Mouse (Mus musculus) ES-E14 (cell line): Measurements from ENCODE around the gene Gtf2ird1.

Source experiments
- CHD2 ChIP-seq: IDR thresholded peaks from 2 replicates; pipeline ENCODE4 v1.6.1; 2014; ENCODE audit warnings: mild to moderate bottlenecking, low read depth, low read length, inconsistent platforms
- MAFK ChIP-seq: IDR thresholded peaks from 2 replicates; pipeline ENCODE4 v1.6.1; 2014; ENCODE audit warnings: mild to moderate bottlenecking, low read depth, low read length, inconsistent platforms; ENCODE audit not compliant: insufficient read depth
- ZC3H11A ChIP-seq: IDR thresholded peaks from 2 replicates; pipeline ENCODE4 v1.6.1; 2012; ENCODE audit warnings: low read depth, mild to moderate bottlenecking, inconsistent platforms, low read length, borderline replicate concordance
- ZNF384 ChIP-seq: IDR thresholded peaks from 2 replicates; pipeline ENCODE4 v1.6.1; 2012; ENCODE audit warnings: low read depth, low read length, inconsistent platforms

DNA sequence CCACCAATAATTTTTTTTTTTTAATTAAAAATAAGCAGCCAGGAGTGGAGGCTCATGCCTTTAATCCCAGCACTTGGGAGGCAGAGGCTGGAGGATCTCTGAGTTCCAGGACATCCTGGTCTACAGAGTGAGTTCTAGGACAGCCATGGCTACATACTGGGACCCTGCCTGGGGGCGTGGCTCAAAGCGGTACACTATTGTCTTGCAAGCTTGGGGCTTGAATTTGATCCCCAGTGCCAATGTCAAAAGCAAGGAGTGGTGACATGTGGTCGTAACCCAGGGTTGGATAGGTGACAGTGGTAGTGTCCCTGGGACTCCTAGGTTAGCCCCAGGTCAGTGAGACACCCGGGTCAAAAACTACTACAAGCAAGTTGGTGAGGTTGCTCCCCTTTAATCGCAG lies 114.8 kb downstream of the Gtf2ird1 start:
- no peak for TF ChIP-seq ZC3H11A
- no peak for TF ChIP-seq MAFK
- TF ChIP-seq ZNF384, result no peak
- no peak for TF ChIP-seq CHD2
